Comparison of ENCODE assay signal across 26 mouse cellular contexts in genomic region chr9:25521825-25522224, GRCm38 (mm10). TPM values are rescaled to one million over a fixed set of nuclear protein-coding genes. Genes with fewer than 3 reads are reported as not detected.
DNase-seq lines count a peak whose midpoint lies in the region; ATAC-seq and TF ChIP-seq lines count a peak whose summit lies in the region.
"Had no signal": no experiment of that assay in that cellular context is flagged by ENCODE, and none has a peak within 500 bp of the region (broad histone marks: within the 10 kb centered on the region; RNA-seq: fewer than 3 reads in every experiment).

No protein-coding gene starts in this region.

- TF ChIP-seq POLR2A in myocyte (IDR thresholded peaks at IDR 0.05; ENCODE audit: insufficient read length, low read depth): no peak

- H3K4me2 ChIP-seq in myocyte (ENCODE audit: low read depth): no peak overlapping the region
- no peak overlapping the region for H3K4me2 ChIP-seq in midbrain, postnatal 0 days (ENCODE audit: low read depth, low read length, poor library complexity, severe bottlenecking)
- no peak overlapping the region for H3K4me2 ChIP-seq in hindbrain, embryonic 14.5 days (replicated peaks)
- H3K4me2 ChIP-seq: embryonic facial prominence, embryonic 12.5 days; embryonic facial prominence, embryonic 15.5 days; forebrain, embryonic 15.5 days; heart, embryonic 13.5 days; hindbrain, embryonic 13.5 days had no signal

- H3K4me3 ChIP-seq in gastrocnemius, adult 2 months: no peak overlapping the region
- H3K4me3 ChIP-seq in myocyte: no peak overlapping the region
- H3K4me3 ChIP-seq in midbrain, postnatal 0 days (ENCODE audit: low read depth, low read length): no peak overlapping the region
- H3K4me3 ChIP-seq in hindbrain, embryonic 14.5 days (replicated peaks; ENCODE audit: low read length): no peak overlapping the region
- H3K4me3 ChIP-seq: embryonic facial prominence, embryonic 12.5 days; embryonic facial prominence, embryonic 15.5 days; forebrain, embryonic 15.5 days; heart, adult 2 months; heart, embryonic 10.5 days; heart, embryonic 13.5 days; hindbrain, embryonic 10.5 days; hindbrain, embryonic 13.5 days had no signal

- H3K79me2 ChIP-seq in myocyte (ENCODE audit: control insufficient read depth, insufficient read depth): no peaks in the 10 kb centered on the region

- no peaks in the 10 kb centered on the region for H3K9me3 ChIP-seq in midbrain, postnatal 0 days (ENCODE audit: low read length)
- no peaks in the 10 kb centered on the region for H3K9me3 ChIP-seq in hindbrain, embryonic 14.5 days (ENCODE audit: control insufficient read depth, low read length)
- H3K9me3 ChIP-seq: embryonic facial prominence, embryonic 12.5 days; embryonic facial prominence, embryonic 15.5 days; forebrain, embryonic 15.5 days; heart, embryonic 10.5 days; heart, embryonic 13.5 days; hindbrain, embryonic 10.5 days; hindbrain, embryonic 13.5 days had no signal

- no peak for TF ChIP-seq CTCF in gastrocnemius, adult 2 months (IDR thresholded peaks at IDR 0.05)
- TF ChIP-seq CTCF in midbrain, postnatal 0 days (IDR thresholded peaks at IDR 0.05): no peak

- 96% methylated on average over 2 of the region's 2 CpGs for WGBS in midbrain, postnatal 0 days
- WGBS in hindbrain, embryonic 14.5 days: 91% methylated on average over 2 of the region's 2 CpGs

- no peak for DNase-seq in gastrocnemius, adult 2 months
- no peak for DNase-seq in gastrocnemius, adult 8-10 months (ENCODE audit: low spot score in 2 of 2)
- peak; percentile 51 for DNase-seq in thymus, postnatal 0 days (ENCODE audit: low spot score)
- DNase-seq in thymus, postnatal 4 days: no peak
- no peak for DNase-seq in midbrain, postnatal 0 days (ENCODE audit: low spot score)
- no peak for DNase-seq in hindbrain, embryonic 14.5 days (ENCODE audit: low spot score)
- DNase-seq: adrenal gland, postnatal 10 days; adrenal gland, postnatal 36 days; cerebellum, adult 18-20 months; cerebellum, adult 9-10 months; cerebellum, postnatal 14 days; gastrocnemius, postnatal 14 days; heart, adult 2 months; heart, postnatal 14 days had no signal

- peak overlapping the region; percentile 40 for H3K27ac ChIP-seq in gastrocnemius, adult 2 months
- H3K27ac ChIP-seq in midbrain, postnatal 0 days (ENCODE audit: low read depth, low read length): no peak overlapping the region
- H3K27ac ChIP-seq in hindbrain, embryonic 14.5 days: no peak overlapping the region
- H3K27ac ChIP-seq: embryonic facial prominence, embryonic 12.5 days; embryonic facial prominence, embryonic 15.5 days; forebrain, embryonic 15.5 days; heart, adult 2 months; heart, embryonic 10.5 days; heart, embryonic 13.5 days; hindbrain, embryonic 10.5 days; hindbrain, embryonic 13.5 days; hindbrain, postnatal 0 days had no signal

- H3ac ChIP-seq in myocyte (ENCODE audit: control insufficient read depth, insufficient read length): no peak overlapping the region

- ATAC-seq in hematopoietic stem cell, adult 5-6 weeks (replicated peaks in 1 of 2; ENCODE audit: insufficient read depth in 1 of 2, low FRiP score in 2 of 2, low TSS enrichment in 1 of 2, low read depth in 1 of 2, poor library complexity in 2 of 2, severe bottlenecking in 2 of 2): peak; percentile 81 to 82
- no peak for ATAC-seq in midbrain, postnatal 0 days (ENCODE audit: low FRiP score)
- ATAC-seq in hindbrain, embryonic 14.5 days (ENCODE audit: low FRiP score): no peak
- ATAC-seq: activated CD4-positive, CD25-positive, alpha-beta regulatory T cell, adult 4 months; forebrain, embryonic 15.5 days; hindbrain, postnatal 0 days; inflammation-experienced regulatory T-cells, adult 6 months had no signal

- H3K9ac ChIP-seq in midbrain, postnatal 0 days (replicated peaks; ENCODE audit: low read length, poor library complexity, severe bottlenecking): no peak overlapping the region
- H3K9ac ChIP-seq in hindbrain, embryonic 14.5 days: no peak overlapping the region
- H3K9ac ChIP-seq: embryonic facial prominence, embryonic 12.5 days; embryonic facial prominence, embryonic 15.5 days; forebrain, embryonic 15.5 days; heart, embryonic 13.5 days; hindbrain, embryonic 13.5 days had no signal

- no peaks in the 10 kb centered on the region for H3K36me3 ChIP-seq in myocyte (ENCODE audit: control insufficient read depth, insufficient read depth)
- H3K36me3 ChIP-seq in midbrain, postnatal 0 days (ENCODE audit: insufficient read depth, low read length): no peaks in the 10 kb centered on the region
- no peaks in the 10 kb centered on the region for H3K36me3 ChIP-seq in hindbrain, embryonic 14.5 days (replicated peaks; ENCODE audit: control insufficient read depth, insufficient read depth)
- H3K36me3 ChIP-seq: embryonic facial prominence, embryonic 12.5 days; embryonic facial prominence, embryonic 15.5 days; forebrain, embryonic 15.5 days; heart, embryonic 10.5 days; heart, embryonic 13.5 days; hindbrain, embryonic 10.5 days; hindbrain, embryonic 13.5 days had no signal

- no peaks in the 10 kb centered on the region for H3K27me3 ChIP-seq in myocyte (ENCODE audit: control insufficient read depth, insufficient read depth, insufficient read length)
- no peaks in the 10 kb centered on the region for H3K27me3 ChIP-seq in midbrain, postnatal 0 days (ENCODE audit: insufficient read depth, low read length)
- H3K27me3 ChIP-seq in hindbrain, embryonic 14.5 days (ENCODE audit: control insufficient read depth, insufficient read depth, low read length): no peaks in the 10 kb centered on the region
- H3K27me3 ChIP-seq: embryonic facial prominence, embryonic 12.5 days; embryonic facial prominence, embryonic 15.5 days; forebrain, embryonic 15.5 days; heart, embryonic 13.5 days; hindbrain, embryonic 13.5 days had no signal

- intact Hi-C loops in gastrocnemius, adult 2 months (cut with DNase I): no loop called here

- H3K4me1 ChIP-seq in midbrain, postnatal 0 days (ENCODE audit: insufficient read depth, low read length): no peaks in the 10 kb centered on the region
- peaks cover 10% of the 10 kb centered on the region for H3K4me1 ChIP-seq in hindbrain, embryonic 14.5 days (replicated peaks; ENCODE audit: control insufficient read depth, insufficient read depth, low read length)

TF ChIP-seq in myocyte, 11 proteins besides CTCF, POLR2A, EP300 and RAD21:
- no peak for TF ChIP-seq SRF (IDR thresholded peaks at IDR 0.05; ENCODE audit: control insufficient read depth, insufficient read length, low read depth)
- peak in 2 of 3 experiments; percentile 40 to 48 for TF ChIP-seq MYOG (IDR thresholded peaks at IDR 0.05; ENCODE audit: control insufficient read depth in 1 of 3, insufficient read depth in 1 of 3, insufficient read length in 2 of 3, low read depth in 2 of 3)
- TF ChIP-seq MYOD1 (IDR thresholded peaks at IDR 0.05; ENCODE audit: control insufficient read depth in 1 of 3, insufficient read length in 2 of 3, low read depth in 2 of 3): peak in 1 of 3 experiments; percentile 70
- TF ChIP-seq TCF12 (IDR thresholded peaks at IDR 0.05; ENCODE audit: insufficient read depth, poor library complexity, severe bottlenecking): no peak

RNA-seq across cellular contexts. Expression of gene Eepd1, which starts 40.5 kb away (rescaled TPM):
- total RNA-seq in gastrocnemius, adult 2 months (2021): 100 to 1,000 TPM in 1 of 2 experiments, 10 to 100 TPM in 1; 99.2 to 114 TPM
- 100 to 1,000 TPM; 116 to 150 (median 135) TPM for total RNA-seq in gastrocnemius, adult 8-10 months (2022)
- 4.7 and 4.9 TPM in 2 replicates for polyA plus RNA-seq in thymus, postnatal 0 days (2015; fragmentation: Nextera tagmentation; extraction: Ambion mirVana)
- total RNA-seq in hematopoietic stem cell, adult 5-6 weeks (2017): 10.7 and 12.8 TPM in 2 replicates
- 6.7 TPM for polyA plus RNA-seq in myocyte (2012; fragmentation: generic; extraction: Trizol)
- total RNA-seq in midbrain, postnatal 0 days (2014; rRNA removed): 16.2 and 17.6 TPM in 2 replicates
- polyA plus RNA-seq in midbrain, postnatal 0 days (2015; fragmentation: Nextera tagmentation; extraction: Ambion mirVana): 13.5 and 13.7 TPM in 2 replicates
- 8.8 and 11.1 TPM in 2 replicates for polyA plus RNA-seq in hindbrain, embryonic 14.5 days (2014; fragmentation: Nextera tagmentation; extraction: Ambion mirVana)

Comparison
In these comparisons a context has a peak if more than half of its experiments do, and no peak if none do; other contexts are left out.
1. ATAC-seq: peak in hematopoietic stem cell, adult 5-6 weeks (2 of 2); none in midbrain, postnatal 0 days (single experiment) and hindbrain, embryonic 14.5 days (single experiment).